10 mouse cellular contexts compared by ENCODE assay signal in the genomic region with DNA sequence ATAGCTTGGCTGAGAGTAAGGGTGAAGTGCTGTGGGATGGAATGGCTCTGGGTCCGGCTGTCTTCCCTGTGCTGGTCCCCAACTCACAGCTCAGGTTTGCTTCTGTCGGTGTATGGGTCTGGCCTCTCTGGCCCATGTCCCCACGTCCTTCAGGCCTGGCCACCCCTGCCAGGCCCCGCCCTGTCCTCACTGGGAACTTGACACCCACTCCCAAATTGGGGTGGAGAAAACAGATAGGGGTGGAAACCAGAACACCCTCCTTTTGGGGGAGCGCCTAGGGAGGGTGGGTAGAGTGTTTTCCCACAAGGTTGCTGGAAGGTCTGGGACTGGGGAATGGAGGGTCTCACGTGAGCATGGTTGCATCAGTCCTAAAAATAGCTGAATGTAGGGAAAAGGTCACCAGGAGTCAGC. TPM values are rescaled to one million over a fixed set of nuclear protein-coding genes. Genes with fewer than 3 reads are reported as not detected.
DNase-seq lines count a peak whose midpoint lies in the region; ATAC-seq and TF ChIP-seq lines count a peak whose summit lies in the region.
"Had no signal": no experiment of that assay in that cellular context is flagged by ENCODE, and none has a peak within 500 bp of the region (broad histone marks: within the 10 kb centered on the region; RNA-seq: fewer than 3 reads in every experiment).

A gene (minus strand): TSS at position 153 of the 411 bp plus-strand sequence.

- no peaks in the 10 kb centered on the region for H3K27me3 ChIP-seq in erythroblast, embryonic 14.5 days (ENCODE audit: control insufficient read depth)
- H3K27me3 ChIP-seq in liver, embryonic 13.5 days = no peaks in the 10 kb centered on the region
- H3K27me3 ChIP-seq in hindbrain, embryonic 16.5 days (replicated peaks; ENCODE audit: control insufficient read depth, insufficient read depth, low read length) = no peaks in the 10 kb centered on the region

- H3K36me3 ChIP-seq in erythroblast, embryonic 14.5 days (ENCODE audit: control insufficient read depth) = peaks cover 47% of the 10 kb centered on the region
- H3K36me3 ChIP-seq in liver, embryonic 13.5 days = peaks cover 31% of the 10 kb centered on the region
- H3K36me3 ChIP-seq in hindbrain, embryonic 16.5 days (ENCODE audit: control insufficient read depth, insufficient read depth, low read length) = peaks cover 14% of the 10 kb centered on the region

- peak; percentile 88 for DNase-seq in gastrocnemius, adult 2 months
- peak; percentile 82 for DNase-seq in heart, postnatal 4 days
- DNase-seq in liver, embryonic 13.5 days = no peak
- DNase-seq in right cerebral cortex, postnatal 4 days = no peak
- DNase-seq in spleen, postnatal 4 days (ENCODE audit: low spot score in 2 of 2) = no peak
- DNase-seq: B cell, adult 2 months had no signal

- no peak for TF ChIP-seq CTCF in gastrocnemius, adult 2 months (IDR thresholded peaks at IDR 0.05)

- peaks cover 32% of the 10 kb centered on the region for H3K4me1 ChIP-seq in erythroblast, embryonic 14.5 days (ENCODE audit: control insufficient read depth)
- peaks cover 43% of the 10 kb centered on the region for H3K4me1 ChIP-seq in liver, embryonic 13.5 days (replicated peaks)
- H3K4me1 ChIP-seq in hindbrain, embryonic 16.5 days (ENCODE audit: control insufficient read depth, insufficient read depth, low read depth, low read length) = peaks cover 11% of the 10 kb centered on the region

- H3K4me3 ChIP-seq in erythroblast, embryonic 14.5 days (replicated peaks) = peak within 1 kb of the TSS; percentile 26
- peak within 1 kb of the TSS; percentile 78 for H3K4me3 ChIP-seq in gastrocnemius, adult 2 months
- H3K4me3 ChIP-seq in liver, embryonic 13.5 days (replicated peaks) = 0 out of 2 replicates have a peak within 1 kb of the TSS, but pooled peaks have one; percentile 13
- no peak within 1 kb of the TSS for H3K4me3 ChIP-seq in hindbrain, embryonic 16.5 days (ENCODE audit: low read length)

- no peak for ATAC-seq in erythroblast, adult 5-6 weeks (replicated peaks; ENCODE audit: low FRiP score, poor library complexity, severe bottlenecking)
- ATAC-seq in liver, embryonic 13.5 days (ENCODE audit: low read depth) = no peak
- ATAC-seq in hindbrain, embryonic 16.5 days = no peak
- ATAC-seq: inflammation-experienced regulatory T-cells, adult 6 months had no signal

- H3K9me3 ChIP-seq in erythroblast, embryonic 14.5 days (ENCODE audit: control insufficient read depth, low read length) = no peaks in the 10 kb centered on the region
- H3K9me3 ChIP-seq in liver, embryonic 13.5 days (replicated peaks) = no peaks in the 10 kb centered on the region
- H3K9me3 ChIP-seq in hindbrain, embryonic 16.5 days (ENCODE audit: control insufficient read depth, low read length) = no peaks in the 10 kb centered on the region

- H3K9ac ChIP-seq in liver, embryonic 13.5 days = no peak within 1 kb of the TSS
- no peak within 1 kb of the TSS; the same call in 1 of the 2 replicates for H3K9ac ChIP-seq in hindbrain, embryonic 16.5 days (ENCODE audit: low read depth, low read length)

- peak within 1 kb of the TSS; percentile 99 for H3K27ac ChIP-seq in gastrocnemius, adult 2 months
- peak within 1 kb of the TSS; percentile 39; the same call in 1 of the 2 replicates for H3K27ac ChIP-seq in liver, embryonic 13.5 days
- H3K27ac ChIP-seq in hindbrain, embryonic 16.5 days (ENCODE audit: low read depth, low read length) = no peak within 1 kb of the TSS

- H3K4me2 ChIP-seq in liver, embryonic 13.5 days = peak within 1 kb of the TSS; percentile 34
- H3K4me2 ChIP-seq in hindbrain, embryonic 16.5 days (ENCODE audit: low read length) = no peak within 1 kb of the TSS

- WGBS in liver, embryonic 13.5 days (ENCODE audit: insufficient replicate concordance) = 56% methylated on average over 6 of the region's 6 CpGs
- WGBS in hindbrain, embryonic 16.5 days = 40% methylated on average over 6 of the region's 6 CpGs

- intact Hi-C loops in gastrocnemius, adult 2 months (cut with DNase I) = no loop called here

RNA-seq across cellular contexts. Expression of the gene that starts here (rescaled TPM):
- 0.08 TPM in 1 of 2 replicates, not detected in the other for polyA plus RNA-seq in erythroblast, embryonic 14.5 days (2012)
- 2.1 and 6.9 TPM in 2 replicates for total RNA-seq in erythroblast, adult 5-6 weeks (2015; ENCODE audit: low replicate concordance)
- total RNA-seq in erythroblast, adult 5-6 weeks (2017; ENCODE audit: low replicate concordance) = 0.84 and 4.4 TPM in 2 replicates
- total RNA-seq in gastrocnemius, adult 2 months (2021) = 100 to 1,000 TPM; 257 to 362 TPM
- 100 to 1,000 TPM; 585 to 617 TPM for total RNA-seq in heart, postnatal 4 days (2021)
- 1.9 and 2.5 TPM in 2 replicates for polyA plus RNA-seq in liver, embryonic 13.5 days (2015; fragmentation: Nextera tagmentation; extraction: Ambion mirVana)
- polyA plus RNA-seq in hindbrain, embryonic 16.5 days (2015; fragmentation: Nextera tagmentation; extraction: Ambion mirVana) = 0.60 and 1.4 TPM in 2 replicates

Comparison
In these comparisons a context has a peak if more than half of its experiments do, and no peak if none do; other contexts are left out.
1. RNA of the gene that starts here (total RNA-seq): 585 to 617 TPM in heart, postnatal 4 days and 257 to 362 TPM in gastrocnemius, adult 2 months; 0.84 to 6.9 TPM in erythroblast, adult 5-6 weeks; every median in the first group is over 10 times any median in the second.
2. DNase-seq: peak in gastrocnemius, adult 2 months (single experiment) and heart, postnatal 4 days (single experiment); none in liver, embryonic 13.5 days (single experiment), right cerebral cortex, postnatal 4 days (single experiment) and spleen, postnatal 4 days (0 of 2).